Mouse (Mus musculus) liver, postnatal 0 days (tissue): Measurements from ENCODE around the gene Uqcrh. TPM values are rescaled to one million over a fixed set of nuclear protein-coding genes. Genes with fewer than 3 reads are reported as not detected.
A peak's percentile ranks its signal among the peaks of the same experiment; 100 is the strongest.

Experiments used
- ATAC-seq: fragments of 200-750 bp; cut with Nextera tagmentation; 2 replicates; pipeline ENCODE4 v1.8.0; 2017; ENCODE audit warnings: mild to moderate bottlenecking, moderate library complexity
- DNase-seq: peaks from one replicate; pipeline ENCODE4 v3.0.0-alpha.2; 2016
- H3K27ac ChIP-seq: fragments of 300-500 bp; sonication (generic); 2 replicates; pipeline ENCODE4 v1.5.1; 2014; ENCODE audit warnings: antibody characterized with exemption, moderate library complexity, mild to moderate bottlenecking, low read depth
- H3K27me3 ChIP-seq: fragments of 300-500 bp; sonication (generic); 2 replicates; pipeline ENCODE4 v1.6.1; 2014; ENCODE audit warnings: low read length, control low read depth, mixed read lengths; ENCODE audit not compliant: insufficient read depth
- H3K36me3 ChIP-seq: fragments of 300-500 bp; sonication (generic); replicated peaks from 2 replicates; pipeline ENCODE4 v1.6.1; 2014; ENCODE audit warnings: mild to moderate bottlenecking, control low read depth, low read length, moderate library complexity, mixed read lengths; ENCODE audit not compliant: insufficient read depth
- H3K4me1 ChIP-seq: fragments of 300-500 bp; sonication (generic); 2 replicates; pipeline ENCODE4 v1.6.1; 2014; ENCODE audit warnings: antibody characterized with exemption, mild to moderate bottlenecking, control low read depth; ENCODE audit not compliant: insufficient read depth
- H3K4me2 ChIP-seq: fragments of 300-500 bp; sonication (generic); 2 replicates; pipeline ENCODE4 v1.6.1; 2014; ENCODE audit warnings: low read depth, mild to moderate bottlenecking, low read length, moderate library complexity, mixed read lengths
- H3K4me3 ChIP-seq: fragments of 300-500 bp; sonication (generic); 2 replicates; pipeline ENCODE4 v1.5.1; 2014; ENCODE audit warnings: low read depth, low read length
- H3K9ac ChIP-seq: fragments of 300-500 bp; sonication (generic); replicated peaks from 2 replicates; pipeline ENCODE4 v1.6.1; 2014; ENCODE audit warnings: mild to moderate bottlenecking, moderate library complexity
- H3K9me3 ChIP-seq: fragments of 300-500 bp; sonication (generic); 2 replicates; pipeline ENCODE4 v1.6.1; 2016; ENCODE audit warnings: mild to moderate bottlenecking, control low read depth, low read length, mixed read lengths
- CTCF ChIP-seq: sonication (generic); IDR thresholded peaks from 2 replicates; pipeline ENCODE4 v1.5.1; 2016; ENCODE audit warnings: antibody characterized with exemption, low read depth
- EP300 ChIP-seq: IDR thresholded peaks from 2 replicates; pipeline ENCODE4 v1.6.1; 2016; ENCODE audit warnings: antibody characterized with exemption, low read depth, mild to moderate bottlenecking
- WGBS: fragments of 180-500 bp; shearing (Covaris S2); extraction: QIAGEN DNeasy Blood & Tissue Kit; methylation state at CpG from one replicate; pipeline ENCODE4 v1.1.7; 2014; ENCODE audit not compliant: insufficient replicate concordance; 5-methylcytosine and 5-hydroxymethylcytosine counted together
- polyA plus RNA-seq: library from polyadenylated mRNA; unstranded; fragments of >200 nt; fragmentation: Nextera tagmentation; extraction: Ambion mirVana; gene quantifications from 2 replicates; pipeline ENCODE4 v1.2.1, GENCODE M21; 2015

The Uqcrh gene
- polyA plus RNA-seq, 1 experiment from 2014 or later, result 563 TPM

DNA sequence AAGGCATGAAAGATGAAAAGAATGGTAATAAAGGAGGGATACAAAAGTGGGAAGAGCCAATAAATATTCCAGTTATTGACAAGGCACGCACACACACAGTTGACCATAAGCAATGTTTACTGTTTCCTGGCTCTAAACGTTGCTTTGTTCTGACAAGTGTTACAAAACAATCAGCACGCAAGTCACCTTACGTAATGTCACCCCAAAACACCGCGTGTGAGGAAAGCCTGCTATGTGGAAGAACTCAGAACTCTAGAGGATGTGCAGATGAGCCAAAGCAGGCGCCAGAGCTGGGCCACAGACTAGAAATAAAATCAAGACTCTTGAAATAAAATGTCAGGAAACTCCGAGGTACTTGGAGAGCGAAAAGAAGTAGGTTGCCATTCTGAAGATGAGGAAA lies 42.0 kb downstream of the Uqcrh start:
- no peak overlapping the region for H3K4me3 ChIP-seq
- no peak overlapping the region for H3K27ac ChIP-seq
- 68% methylated on average over 9 of the region's 9 CpGs for WGBS
- no peak overlapping the region for H3K4me2 ChIP-seq
- peaks cover 17% of the 10 kb centered on the region for H3K36me3 ChIP-seq
- TF ChIP-seq EP300 (no peak), CTCF (no peak)
- H3K27me3 ChIP-seq, result no peaks in the 10 kb centered on the region
- no peak for DNase-seq
- H3K9ac ChIP-seq, result no peak overlapping the region
- no peak for ATAC-seq
- H3K4me1 ChIP-seq, result peaks cover 3% of the 10 kb centered on the region; the same call in 1 of the 2 replicates
- no peaks in the 10 kb centered on the region for H3K9me3 ChIP-seq

DNA sequence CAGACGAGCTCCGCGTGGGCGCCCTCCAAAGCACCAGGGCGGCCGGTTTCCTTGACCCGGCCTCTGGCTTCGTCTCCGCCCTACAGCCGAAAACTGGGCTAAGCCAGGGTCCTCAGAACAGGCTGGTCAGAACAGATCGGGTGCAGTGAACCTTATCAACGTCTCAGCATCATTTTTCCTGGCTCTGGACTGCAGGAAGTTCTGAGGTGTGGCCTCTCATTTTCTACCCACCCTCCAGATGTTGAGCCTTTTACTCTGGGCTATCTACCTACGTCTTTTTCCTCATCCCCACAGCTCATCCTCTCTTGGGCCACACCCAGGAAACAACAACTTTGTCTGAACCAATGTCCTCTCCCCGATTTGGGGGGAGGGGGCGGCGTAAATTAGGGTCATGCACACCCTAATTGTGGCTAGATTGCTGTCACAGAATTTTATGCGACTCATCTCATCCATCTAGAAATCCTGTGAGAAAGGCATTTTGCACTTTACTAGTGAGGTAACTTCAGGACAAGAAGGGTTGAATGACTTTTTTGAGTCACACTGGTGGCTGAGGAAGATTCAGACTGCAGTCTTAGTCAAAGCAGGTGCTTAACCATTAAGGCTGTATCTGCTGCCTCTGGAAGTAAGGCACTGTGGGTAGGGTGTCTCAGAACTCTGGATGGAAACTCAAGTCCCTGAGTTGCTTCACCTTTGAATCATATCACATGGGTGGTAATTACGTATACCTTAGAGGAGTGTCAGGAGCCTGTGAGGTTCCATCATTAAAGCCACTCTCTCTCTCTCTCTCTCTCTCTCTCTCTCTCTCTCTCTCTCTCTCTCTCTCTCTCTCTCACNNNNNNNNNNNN lies 56.7 kb downstream of the Uqcrh start, which contains the start of gene Faah:
Gene Faah, minus strand, starts transcription at position 25 of the 845 bp plus-strand sequence.
- H3K9ac ChIP-seq, result peak within 1 kb of the TSS; percentile 67
- peak; percentile 5; the same call in 1 of the 2 replicates for ATAC-seq

DNA sequence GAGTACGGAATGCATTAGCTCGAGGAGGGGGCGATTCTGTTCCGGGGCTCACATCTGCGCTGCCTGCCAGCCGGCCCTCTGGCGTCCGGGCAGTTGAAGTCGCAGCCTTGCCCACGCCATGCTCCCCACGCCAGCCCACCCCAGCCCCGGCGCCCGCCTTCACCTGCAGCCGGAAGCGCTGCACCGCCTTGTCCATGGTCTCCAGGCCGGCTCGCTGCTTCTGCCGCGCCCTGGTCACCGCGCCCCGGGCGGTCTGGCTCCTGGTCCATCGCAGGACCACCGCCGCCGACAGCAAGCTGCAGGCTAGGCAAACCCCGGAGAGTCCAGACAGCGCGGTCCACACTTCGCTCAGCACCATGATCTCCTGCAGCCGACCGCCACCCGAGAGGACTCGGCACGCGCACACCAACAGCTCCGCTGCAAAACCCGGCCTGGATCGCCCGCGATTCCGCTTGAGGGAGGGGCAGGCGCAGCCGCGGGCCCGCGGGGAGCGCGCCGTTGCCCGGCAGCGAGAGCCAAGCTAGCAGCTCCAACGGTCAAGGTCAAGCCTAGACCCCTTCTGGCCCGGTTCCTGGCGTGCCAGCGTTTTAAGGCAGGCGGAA lies 57.5 kb downstream of the Uqcrh start:
- peak overlapping the region; percentile 85 for H3K4me2 ChIP-seq
- peak overlapping the region; percentile 67 for H3K9ac ChIP-seq
- H3K4me1 ChIP-seq, result peaks cover 5% of the 10 kb centered on the region; the same call in 1 of the 2 replicates
- ATAC-seq, result peak; percentile 86
- H3K27ac ChIP-seq, result peak overlapping the region; percentile 94
- no peaks in the 10 kb centered on the region for H3K36me3 ChIP-seq
- no peak for TF ChIP-seq CTCF
- no peak for TF ChIP-seq EP300
- H3K4me3 ChIP-seq, result peak overlapping the region; percentile 69
- H3K9me3 ChIP-seq, result no peaks in the 10 kb centered on the region
- peaks cover 23% of the 10 kb centered on the region for H3K27me3 ChIP-seq
- WGBS, result under 1% methylated on average over 60 of the region's 60 CpGs
- peak; percentile 81 for DNase-seq

More for the DNA sequence above, 56.7 kb downstream of the Uqcrh start, which contains the start of gene Faah:
- DNase-seq, result no peak
- peaks cover 5% of the 10 kb centered on the region; the same call in 1 of the 2 replicates for H3K4me1 ChIP-seq
- no peaks in the 10 kb centered on the region for H3K9me3 ChIP-seq
- H3K36me3 ChIP-seq, result no peaks in the 10 kb centered on the region
- peaks cover 23% of the 10 kb centered on the region for H3K27me3 ChIP-seq
- TF ChIP-seq CTCF, result no peak
- no peak for TF ChIP-seq EP300
- H3K4me2 ChIP-seq, result peak within 1 kb of the TSS; percentile 85
- 7% methylated on average over 18 of the region's 18 CpGs for WGBS
- peak within 1 kb of the TSS; percentile 69 for H3K4me3 ChIP-seq
- peak within 1 kb of the TSS; percentile 94 for H3K27ac ChIP-seq

Other genes with a start within 250 kb of the Uqcrh start
- 7.3 and 10.0 TPM in 2 replicates for gene Mob3c, start 247.0 kb downstream of the Uqcrh start, polyA plus RNA-seq
- 31.6 and 37.0 TPM in 2 replicates for gene Mknk1, start 235.9 kb downstream of the Uqcrh start, polyA plus RNA-seq
- not detected in 2 replicates for gene Kncn, start 190.7 kb downstream of the Uqcrh start, polyA plus RNA-seq
- not detected in 2 replicates for gene 6430628N08Rik, start 184.4 kb downstream of the Uqcrh start, polyA plus RNA-seq
- gene Dmbx1, start 135.1 kb downstream of the Uqcrh start, polyA plus RNA-seq, result not detected in 2 replicates
- 31.4 and 34.2 TPM in 2 replicates for gene Faah, start 57.1 kb downstream of the Uqcrh start, polyA plus RNA-seq
- 8.4 and 8.7 TPM in 2 replicates for gene Nsun4, start 21.2 kb downstream of the Uqcrh start, polyA plus RNA-seq
- gene Lrrc41, start 198 bp upstream of the Uqcrh start, polyA plus RNA-seq, result 22.9 and 23.3 TPM in 2 replicates
- 7.3 and 10.3 TPM in 2 replicates for gene Rad54l, start 48.6 kb upstream of the Uqcrh start, polyA plus RNA-seq
- gene Pomgnt1, start 48.8 kb upstream of the Uqcrh start, polyA plus RNA-seq, result 8.8 and 9.2 TPM in 2 replicates
- gene Lurap1, start 76.3 kb upstream of the Uqcrh start, polyA plus RNA-seq, result 0.24 and 0.27 TPM in 2 replicates
- 0.08 TPM in 1 of 2 replicates, not detected in the other for gene Tspan1, start 92.5 kb upstream of the Uqcrh start, polyA plus RNA-seq
- not detected in 2 replicates for gene 1700042G07Rik, start 98.3 kb upstream of the Uqcrh start, polyA plus RNA-seq
- gene Gm49337, start 98.3 kb upstream of the Uqcrh start, polyA plus RNA-seq, result not detected in 2 replicates
- 0.30 and 0.46 TPM in 2 replicates for gene Pik3r3, start 146.5 kb upstream of the Uqcrh start, polyA plus RNA-seq